Mouse (Mus musculus) T-helper 2 cell (primary cell): ENCODE measurements around the gene Mapk1ip1.

Experiments
- in situ Hi-C: fragments of 300-600 bp; cut with MboI, MseI; formaldehyde crosslinking; loops from one replicate; pipeline ENCODE4 v1.15.1; 2025; ENCODE audit warnings: high pct_unique_total_duplicates

The Mapk1ip1 gene

GRCm38 (mm10) chr7:138845544-138846391, at the start of gene Mapk1ip1, which contains the start of gene Ppp2r2d:
Mapk1ip1 (minus strand) TSS chr7:138846273.
Ppp2r2d (plus strand) TSS chr7:138846079.
- in situ Hi-C loops, result loop anchor here (5.0 kb wide), 1 partner anchor 67 kb away; no protein-coding TSS in a partner anchor

- in situ Hi-C loops, result no loop called here
These were observed 39.6 kb upstream of the Mapk1ip1 start for GRCm38 (mm10) chr7:138885365-138886289.

GRCm38 (mm10) chr7:138883724-138884123, 37.7 kb upstream of the Mapk1ip1 start:
- in situ Hi-C loops, result no loop called here

GRCm38 (mm10) chr7:138875031-138875430, 29.0 kb upstream of the Mapk1ip1 start:
- in situ Hi-C loops, result no loop called here

GRCm38 (mm10) chr7:138872956-138873355, 26.9 kb upstream of the Mapk1ip1 start:
- in situ Hi-C loops, result no loop called here

GRCm38 (mm10) chr7:138868316-138868715, 22.2 kb upstream of the Mapk1ip1 start:
- in situ Hi-C loops, result no loop called here

GRCm38 (mm10) chr7:138867286-138867685, 21.2 kb upstream of the Mapk1ip1 start:
- in situ Hi-C loops, result no loop called here

- in situ Hi-C loops, result no loop called here
These were observed 18.7 kb upstream of the Mapk1ip1 start for GRCm38 (mm10) chr7:138864776-138865175.

GRCm38 (mm10) chr7:138863950-138864572, 18.0 kb upstream of the Mapk1ip1 start:
- in situ Hi-C loops, result no loop called here

- in situ Hi-C loops, result no loop called here
These were observed 10.6 kb upstream of the Mapk1ip1 start for GRCm38 (mm10) chr7:138856670-138857069.

- in situ Hi-C loops, result no loop called here
These were observed 8.1 kb upstream of the Mapk1ip1 start for GRCm38 (mm10) chr7:138854201-138854600.

GRCm38 (mm10) chr7:138853417-138854031, 7.5 kb upstream of the Mapk1ip1 start:
- in situ Hi-C loops, result no loop called here

GRCm38 (mm10) chr7:138850083-138850482, 4.0 kb upstream of the Mapk1ip1 start:
- in situ Hi-C loops, result no loop called here

GRCm38 (mm10) chr7:138848028-138848920, 2.2 kb upstream of the Mapk1ip1 start:
- in situ Hi-C loops, result loop anchor here (5.0 kb wide), 1 partner anchor 64 kb away; no protein-coding TSS in a partner anchor

- in situ Hi-C loops, result loop anchor here (5.0 kb wide), 1 partner anchor 65 kb away; no protein-coding TSS in a partner anchor
These were observed 1.4 kb upstream of the Mapk1ip1 start for GRCm38 (mm10) chr7:138847316-138848027.

GRCm38 (mm10) chr7:138846502-138846991, 474 bp upstream of the Mapk1ip1 start:
- in situ Hi-C loops, result loop anchor here (5.0 kb wide), 1 partner anchor 66 kb away; no protein-coding TSS in a partner anchor

- in situ Hi-C loops, result loop anchor here (5.0 kb wide), 1 partner anchor 67 kb away; no protein-coding TSS in a partner anchor
These were observed 962 bp downstream of the Mapk1ip1 start for GRCm38 (mm10) chr7:138845111-138845510.

GRCm38 (mm10) chr7:138843421-138843820, 2.7 kb downstream of the Mapk1ip1 start:
- in situ Hi-C loops, result no loop called here
